Mouse (Mus musculus) heart, postnatal 4 days (tissue): ENCODE measurements around the gene Slc37a2. TPM values are rescaled to one million over a fixed set of nuclear protein-coding genes. Genes with fewer than 3 reads are reported as not detected.
A peak's percentile ranks its signal among the peaks of the same experiment; 100 is the strongest.

Source experiments
- DNase-seq: peaks from one replicate; pipeline ENCODE4 v3.0.0; 2021
- total RNA-seq, 2 experiments: library from RNA; stranded (reverse); gene quantifications; 2 replicates each; pipeline ENCODE4 v1.2.3; 2021

Slc37a2 gene
- total RNA-seq, 2 experiments from 2014 or later: 1.3 to 1.4 TPM

GRCm38 (mm10) chr9:37214327-37215060 lies 41.0 kb downstream of the Slc37a2 start:
- no peak for DNase-seq

DNA sequence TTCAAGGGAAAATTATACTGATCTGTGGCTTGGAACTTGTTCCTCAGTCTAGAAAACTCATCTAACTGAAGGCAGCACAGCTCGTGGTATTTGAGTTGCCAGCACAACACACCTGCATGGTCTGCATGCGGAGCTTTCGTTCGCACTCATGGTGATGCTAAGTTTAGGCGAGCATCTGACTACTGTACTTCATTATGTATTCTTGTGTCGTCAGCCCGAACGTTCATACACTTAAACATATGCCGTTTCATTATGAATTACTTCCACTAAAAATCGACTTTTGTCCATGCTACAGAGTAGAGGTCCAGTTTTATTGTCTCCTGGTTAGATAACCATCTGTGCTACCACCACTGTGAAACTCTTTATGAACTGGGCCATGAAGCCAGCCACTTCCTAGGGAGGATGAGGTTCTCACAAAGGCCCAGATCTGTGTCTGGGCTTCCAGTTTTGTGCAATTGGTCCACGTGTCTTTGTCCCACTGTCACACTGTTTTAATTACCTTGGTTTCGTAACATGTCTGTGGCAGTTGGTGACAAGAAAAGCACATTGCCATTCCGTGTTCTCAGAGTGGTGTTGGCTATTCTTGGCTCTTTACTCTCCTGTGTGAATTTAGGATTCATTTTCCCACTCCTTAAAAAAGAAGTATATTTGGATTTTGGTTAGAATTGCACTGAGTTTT lies 42.3 kb downstream of the Slc37a2 start:
- no peak for DNase-seq

GRCm38 (mm10) chr9:37207929-37208411 lies 47.6 kb downstream of the Slc37a2 start, which contains the start of gene Tmem218:
Gene Tmem218, plus strand, starts transcription at chr9:37208223.
- DNase-seq: peak; percentile 93

GRCm38 (mm10) chr9:37203884-37204283 lies 51.7 kb downstream of the Slc37a2 start:
- DNase-seq: no peak

DNA sequence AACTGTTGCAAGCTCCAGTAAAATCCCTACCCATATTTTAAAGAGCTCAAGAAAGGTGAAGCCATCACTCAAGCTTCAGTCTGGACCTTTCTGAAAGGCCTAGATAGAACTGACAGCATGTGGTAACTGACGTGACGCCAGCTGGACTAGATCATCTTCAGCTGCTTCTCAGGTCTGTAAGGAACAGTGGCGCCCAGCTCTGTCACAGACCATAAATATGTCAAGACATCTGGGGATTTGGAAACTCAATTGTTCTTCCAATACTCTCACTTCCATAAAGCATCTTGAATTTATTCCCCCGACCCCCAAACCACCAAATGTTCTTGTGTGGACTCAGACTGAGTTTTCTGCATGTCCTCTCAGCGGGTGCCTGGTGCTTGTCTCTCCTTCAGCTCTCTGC lies 55.1 kb downstream of the Slc37a2 start:
- DNase-seq: no peak

GRCm38 (mm10) chr9:37197067-37197466 lies 58.5 kb downstream of the Slc37a2 start:
- no peak for DNase-seq

DNA sequence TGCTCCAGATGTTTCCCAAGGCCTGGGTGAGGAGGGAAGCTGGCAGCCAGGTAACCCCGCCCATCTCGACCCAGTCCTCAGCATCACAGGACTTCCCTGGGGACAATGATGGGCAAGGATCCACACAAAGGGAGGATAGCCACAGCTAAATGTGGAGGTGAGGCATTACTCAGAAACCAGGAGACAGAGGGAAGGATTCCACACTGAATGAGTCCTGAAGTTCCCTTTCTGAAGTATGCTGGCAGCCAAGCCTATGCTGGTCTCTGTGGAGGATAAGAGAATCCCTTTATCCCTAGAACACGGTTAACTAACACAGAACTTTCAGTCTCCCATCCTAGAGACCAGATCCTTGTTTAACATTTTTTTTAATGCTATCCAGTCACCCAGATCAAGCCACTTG lies 67.5 kb downstream of the Slc37a2 start:
- no peak for DNase-seq

GRCm38 (mm10) chr9:37187407-37187806 lies 68.1 kb downstream of the Slc37a2 start:
- no peak for DNase-seq

DNA sequence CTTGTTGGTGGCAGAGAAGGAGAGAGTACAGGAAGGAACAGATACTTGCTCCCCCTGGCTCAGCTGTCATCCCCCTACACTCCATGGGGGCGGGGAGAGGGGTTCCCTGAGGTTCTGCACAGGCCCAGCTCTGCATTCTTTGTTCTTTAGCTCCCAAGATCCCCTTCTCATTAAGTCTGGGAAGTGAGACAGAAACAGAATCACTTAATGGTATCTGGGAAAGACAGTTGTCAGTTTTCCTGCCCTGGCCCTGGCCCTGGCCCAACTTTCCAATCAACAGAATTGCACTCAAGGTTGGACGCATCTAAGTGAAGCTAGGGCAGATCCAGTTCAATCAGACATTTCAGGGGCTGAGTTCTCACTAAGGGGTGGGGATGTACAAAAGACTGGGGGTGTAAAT lies 72.4 kb downstream of the Slc37a2 start:
- DNase-seq: no peak

DNA sequence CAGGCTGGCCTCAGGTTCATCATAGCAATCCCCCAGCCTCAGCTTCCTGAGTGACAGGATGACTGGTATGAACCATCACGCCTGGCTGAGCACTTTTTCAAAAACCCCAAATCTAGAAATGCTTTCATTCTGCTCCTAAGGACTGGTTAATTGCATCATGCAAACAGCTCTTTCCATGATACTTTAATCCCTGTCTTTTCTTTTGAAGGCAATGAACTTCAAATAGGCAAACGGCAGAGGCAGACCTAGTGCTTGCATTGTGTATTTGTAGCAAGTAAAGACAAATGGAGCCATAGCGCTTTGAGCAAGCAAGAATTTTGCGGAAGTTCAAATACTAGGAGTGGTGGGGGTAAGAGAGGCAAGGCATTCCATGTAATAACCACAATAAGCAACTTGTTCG lies 73.9 kb downstream of the Slc37a2 start:
- no peak for DNase-seq

DNA sequence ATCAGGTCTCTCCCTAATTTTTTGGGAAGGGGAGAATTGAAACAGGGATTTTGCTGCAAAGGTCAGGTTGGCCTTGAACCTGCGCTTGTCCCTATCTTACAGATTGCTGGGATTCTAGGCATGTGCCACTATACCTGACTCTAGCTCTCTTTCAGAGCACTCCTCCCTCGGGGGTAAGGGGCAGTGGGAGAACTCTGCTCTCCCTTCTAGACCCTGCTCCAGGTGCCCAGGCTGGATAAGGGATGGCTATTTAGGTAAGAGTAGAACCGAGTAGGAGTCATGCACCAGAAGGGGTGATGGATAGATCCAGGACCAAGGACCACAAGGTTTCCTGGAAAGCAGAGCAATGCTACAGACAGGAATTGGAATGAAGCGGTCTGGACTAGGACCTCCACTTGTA lies 75.9 kb downstream of the Slc37a2 start:
- no peak for DNase-seq

DNA sequence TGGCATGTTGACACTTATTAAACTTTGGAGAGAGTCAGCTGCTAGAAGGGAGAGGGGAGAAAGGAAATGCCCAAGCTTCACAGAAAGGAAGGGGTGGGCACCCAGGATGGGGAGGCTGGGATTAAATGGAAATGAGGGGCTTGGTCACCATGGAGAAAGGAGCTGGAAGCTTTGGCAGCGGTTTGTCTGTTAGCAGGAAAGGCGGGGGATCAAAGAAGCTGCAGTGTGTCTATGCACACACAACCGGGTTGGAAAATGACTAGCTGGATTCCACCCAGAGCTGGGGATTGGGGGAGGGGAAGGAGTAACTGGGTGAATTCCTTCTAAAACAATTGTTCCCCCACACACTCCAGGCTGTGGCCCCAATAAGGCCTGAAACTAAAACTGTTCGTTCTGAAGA lies 76.6 kb downstream of the Slc37a2 start:
- no peak for DNase-seq

Other genes with a start within 250 kb of the Slc37a2 start
- gene Pknox2, start 108.3 kb downstream of the Slc37a2 start, total RNA-seq: 1 to 10 TPM; 7.0 TPM
- gene Tmem218, start 47.5 kb downstream of the Slc37a2 start, total RNA-seq: 1 to 10 TPM; 6.5 to 6.6 TPM
- gene Ccdc15, start 92.7 kb upstream of the Slc37a2 start, total RNA-seq: 1 to 10 TPM; 3.6 TPM
- gene Hepacam, start 111.6 kb upstream of the Slc37a2 start, total RNA-seq: not detected
- 10 to 100 TPM; 32.6 to 33.2 TPM for gene Robo4, start 146.2 kb upstream of the Slc37a2 start, total RNA-seq
- gene Robo3, start 177.5 kb upstream of the Slc37a2 start, total RNA-seq: under 1 TPM in 1 of 2 experiments, not detected in 1; 0.05 TPM
- gene Msantd2, start 233.6 kb upstream of the Slc37a2 start, total RNA-seq: 10 to 100 TPM; 15.2 to 20.6 TPM